Mouse (Mus musculus): ENCODE results near the gene Nav1. TPM values are rescaled to one million over a fixed set of nuclear protein-coding genes. Genes with fewer than 3 reads are reported as not detected.

The Nav1 gene
- 3.2 TPM in 2 replicates for polyA plus RNA-seq (2016; fragmentation: Nextera tagmentation; extraction: Ambion mirVana)

DNA sequence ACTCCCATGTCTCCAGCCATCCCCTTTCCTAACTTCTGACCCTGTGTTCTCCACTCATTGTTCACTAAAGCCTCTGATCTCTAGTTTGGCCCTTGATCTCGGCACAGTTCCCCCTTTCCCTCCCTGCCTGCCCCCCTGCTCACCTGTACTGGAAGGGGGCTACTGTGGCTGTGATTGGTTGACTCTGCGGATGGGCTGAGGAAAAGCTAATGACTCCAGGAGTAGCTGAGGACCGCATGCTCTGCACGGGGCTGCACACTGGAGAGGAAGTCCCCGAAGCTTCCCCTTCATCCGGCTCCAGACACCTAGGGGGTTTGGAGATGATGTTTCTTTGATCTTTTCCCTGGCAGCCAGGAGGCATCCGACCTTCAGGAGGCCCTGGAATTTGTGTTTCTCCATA lies at the start of gene Nav1:
Gene Nav1, minus strand, starts transcription at position 277 of the 400 bp plus-strand sequence.
- Histone ChIP-seq H3K27me3 (replicated peaks) (no peaks in the 10 kb centered on the region), H3K4me1 (no peaks in the 10 kb centered on the region), H3K36me3 (no peaks in the 10 kb centered on the region), H3K4me2 (no peak within 1 kb of the TSS), H3K27ac (no peak within 1 kb of the TSS), H3K9me3 (replicated peaks) (no peaks in the 10 kb centered on the region), H3K9ac (no peak within 1 kb of the TSS), H3K4me3 (no peak within 1 kb of the TSS)
- 56% methylated on average over 7 of the region's 7 CpGs for WGBS (ENCODE audit: insufficient replicate concordance)
- ATAC-seq = no peak

GRCm38 (mm10) chr1:135653909-135654308 lies 46.8 kb upstream of the Nav1 start:
- H3K4me3 ChIP-seq = no peak overlapping the region
- WGBS (ENCODE audit: insufficient replicate concordance) = 70% methylated on average over 6 of the region's 6 CpGs
- no peak overlapping the region for H3K9ac ChIP-seq
- H3K4me2 ChIP-seq = no peak overlapping the region
- ATAC-seq = no peak
- no peaks in the 10 kb centered on the region for H3K27me3 ChIP-seq (replicated peaks)
- no peaks in the 10 kb centered on the region for H3K36me3 ChIP-seq
- 0 out of 2 replicates have a peak, but pooled peaks cover 6% of the 10 kb centered on the region for H3K9me3 ChIP-seq (replicated peaks)
- H3K4me1 ChIP-seq = 0 out of 2 replicates have a peak, but pooled peaks cover under 1% of the 10 kb centered on the region
- no peak overlapping the region for H3K27ac ChIP-seq

DNA sequence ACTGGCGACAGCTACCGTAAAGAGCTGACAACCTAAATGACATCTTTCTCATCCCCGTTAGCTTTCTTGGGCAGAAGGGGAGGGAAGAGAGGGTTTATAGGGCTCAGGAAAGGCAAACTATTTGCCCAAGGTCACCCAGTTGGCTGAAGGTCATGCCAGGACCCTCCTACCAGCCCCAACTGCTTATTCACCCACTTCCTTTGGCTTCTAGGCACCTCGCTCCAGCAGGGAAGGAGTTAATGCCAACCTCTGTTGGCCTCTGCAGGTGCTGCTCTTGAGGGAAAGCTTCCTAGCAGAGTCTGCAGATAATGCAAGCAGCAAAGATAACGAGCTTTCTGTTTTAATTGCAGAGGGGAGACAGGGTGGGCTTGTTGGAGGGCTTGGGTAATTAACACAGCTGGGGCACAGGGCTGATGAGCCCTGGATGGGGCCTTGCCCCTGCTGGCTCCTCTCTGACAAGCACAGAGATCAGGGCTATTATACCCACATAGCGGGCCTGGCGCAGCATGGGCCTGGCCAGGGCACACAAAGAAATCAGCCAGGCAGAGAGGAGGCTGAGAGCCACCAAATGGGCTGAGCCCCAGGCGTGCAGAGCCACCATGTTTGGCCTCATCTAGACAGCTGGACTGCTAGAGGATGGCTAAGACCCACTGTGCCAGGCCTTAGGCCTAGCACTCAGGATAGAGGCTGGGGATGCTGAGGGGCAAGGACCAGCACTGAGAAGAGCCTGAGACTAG lies 38.5 kb upstream of the Nav1 start:
- Histone ChIP-seq H3K4me3 (no peak overlapping the region), H3K4me2 (no peak overlapping the region), H3K9me3 (replicated peaks) (no peaks in the 10 kb centered on the region), H3K27ac (no peak overlapping the region), H3K36me3 (no peaks in the 10 kb centered on the region), H3K27me3 (replicated peaks) (no peaks in the 10 kb centered on the region), H3K4me1 (no peaks in the 10 kb centered on the region), H3K9ac (no peak overlapping the region)
- WGBS (ENCODE audit: insufficient replicate concordance) = 70% methylated on average over 8 of the region's 8 CpGs
- ATAC-seq = no peak

DNA sequence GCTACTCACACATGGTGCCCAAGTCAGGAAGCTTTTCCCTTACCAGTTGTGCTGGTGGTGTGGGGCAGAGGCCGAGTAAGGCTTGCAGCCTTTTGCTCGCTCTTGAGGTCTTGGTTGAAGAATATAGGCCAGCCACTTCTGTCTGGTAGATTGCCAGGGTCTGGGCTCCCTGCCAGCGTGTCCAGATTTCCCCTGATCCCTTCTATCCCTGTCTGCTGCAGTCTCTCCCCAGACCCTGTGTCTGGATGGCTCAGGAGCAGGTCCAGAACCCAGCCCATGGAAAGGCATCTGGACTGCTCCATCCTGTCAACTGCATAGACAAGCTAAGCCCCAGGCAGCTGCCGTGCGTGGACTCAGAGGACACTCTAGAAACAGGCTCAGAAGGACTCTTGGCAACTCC lies 37.0 kb upstream of the Nav1 start:
- 64% methylated on average over 5 of the region's 5 CpGs for WGBS (ENCODE audit: insufficient replicate concordance)
- Histone ChIP-seq H3K4me2 (no peak overlapping the region), H3K27me3 (replicated peaks) (no peaks in the 10 kb centered on the region), H3K36me3 (no peaks in the 10 kb centered on the region), H3K9me3 (replicated peaks) (no peaks in the 10 kb centered on the region), H3K4me3 (no peak overlapping the region), H3K27ac (no peak overlapping the region), H3K9ac (no peak overlapping the region), H3K4me1 (no peaks in the 10 kb centered on the region)
- no peak for ATAC-seq

DNA sequence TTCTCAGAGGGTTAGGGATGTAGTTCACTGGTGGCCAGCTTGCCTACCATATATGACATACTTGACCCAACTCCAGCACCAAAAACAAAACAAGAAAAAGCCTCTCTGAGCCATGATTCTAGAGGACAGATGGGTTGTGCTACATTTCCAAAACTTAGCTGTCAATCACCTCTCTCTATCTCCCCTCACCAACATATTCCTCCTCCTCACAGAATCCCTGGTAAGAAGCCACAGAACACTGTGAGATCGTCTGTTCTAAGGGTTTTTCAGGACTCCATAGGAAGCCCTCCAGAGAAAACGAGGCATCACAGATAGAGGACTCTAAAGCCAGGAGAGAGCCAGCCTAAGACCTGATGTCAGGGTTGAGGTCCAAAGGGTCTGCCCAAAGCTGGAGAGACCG lies 36.6 kb upstream of the Nav1 start:
- Histone ChIP-seq H3K4me3 (no peak overlapping the region), H3K27me3 (replicated peaks) (no peaks in the 10 kb centered on the region), H3K9me3 (replicated peaks) (no peaks in the 10 kb centered on the region), H3K9ac (no peak overlapping the region), H3K4me2 (no peak overlapping the region), H3K27ac (no peak overlapping the region), H3K36me3 (no peaks in the 10 kb centered on the region), H3K4me1 (no peaks in the 10 kb centered on the region)
- 55% methylated on average over 3 of the region's 3 CpGs for WGBS (ENCODE audit: insufficient replicate concordance)
- no peak for ATAC-seq

DNA sequence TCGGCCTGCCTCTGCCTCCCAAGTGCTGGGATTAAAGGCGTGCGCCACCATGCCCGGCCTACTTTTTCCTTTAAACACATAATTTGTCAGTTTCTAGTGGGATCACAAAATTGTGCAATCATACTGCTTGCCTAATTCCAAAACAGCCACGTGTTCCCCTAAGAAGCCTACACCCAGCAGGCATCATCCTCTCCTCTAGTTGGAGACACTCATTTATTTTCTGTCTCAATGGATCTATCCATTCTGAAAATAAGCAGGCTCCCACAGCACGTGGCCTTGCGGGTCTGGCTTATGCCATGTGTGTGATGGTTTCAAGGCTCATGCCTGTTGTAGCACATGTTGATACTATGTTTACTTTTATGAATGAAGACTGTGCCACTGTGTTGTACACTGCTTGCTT lies 32.8 kb upstream of the Nav1 start:
- Histone ChIP-seq H3K9me3 (replicated peaks) (no peaks in the 10 kb centered on the region), H3K4me2 (no peak overlapping the region), H3K27me3 (replicated peaks) (no peaks in the 10 kb centered on the region), H3K27ac (no peak overlapping the region), H3K4me3 (no peak overlapping the region), H3K4me1 (no peaks in the 10 kb centered on the region), H3K9ac (no peak overlapping the region), H3K36me3 (no peaks in the 10 kb centered on the region)
- WGBS (ENCODE audit: insufficient replicate concordance) = 74% methylated on average over 7 of the region's 7 CpGs
- no peak for ATAC-seq

DNA sequence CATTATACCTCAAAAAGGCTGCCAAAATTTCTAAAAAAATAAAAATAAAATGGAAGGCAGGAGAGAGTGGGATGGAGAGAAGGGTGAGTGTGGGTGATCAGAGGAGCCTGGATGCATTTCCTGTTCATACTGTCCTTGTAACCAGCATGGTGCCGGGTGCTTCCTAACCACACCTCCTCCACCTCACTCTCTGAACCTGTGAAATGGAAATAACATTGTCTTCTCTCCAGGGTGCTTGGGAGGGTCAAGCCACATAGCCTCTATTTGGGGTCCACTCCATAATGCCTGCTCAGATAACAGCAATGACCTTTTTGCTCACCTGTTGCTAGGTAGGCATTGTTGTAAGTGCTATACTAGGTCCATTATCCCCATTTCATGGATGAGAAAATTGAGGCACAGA lies 32.0 kb upstream of the Nav1 start:
- no peak overlapping the region for H3K9ac ChIP-seq
- no peaks in the 10 kb centered on the region for H3K9me3 ChIP-seq (replicated peaks)
- ATAC-seq = no peak
- H3K4me3 ChIP-seq = no peak overlapping the region
- 65% methylated on average over 1 of the region's 1 CpGs for WGBS (ENCODE audit: insufficient replicate concordance)
- H3K4me1 ChIP-seq = no peaks in the 10 kb centered on the region
- H3K36me3 ChIP-seq = no peaks in the 10 kb centered on the region
- H3K4me2 ChIP-seq = no peak overlapping the region
- no peak overlapping the region for H3K27ac ChIP-seq
- no peaks in the 10 kb centered on the region for H3K27me3 ChIP-seq (replicated peaks)

- no peak overlapping the region for H3K4me3 ChIP-seq
- H3K36me3 ChIP-seq = no peaks in the 10 kb centered on the region
- H3K27me3 ChIP-seq (replicated peaks) = no peaks in the 10 kb centered on the region
- no peak overlapping the region for H3K4me2 ChIP-seq
- no peaks in the 10 kb centered on the region for H3K9me3 ChIP-seq (replicated peaks)
- WGBS (ENCODE audit: insufficient replicate concordance) = 20% methylated on average over 3 of the region's 3 CpGs
- no peak for ATAC-seq
- H3K27ac ChIP-seq = no peak overlapping the region
- H3K4me1 ChIP-seq = 0 out of 2 replicates have a peak, but pooled peaks cover under 1% of the 10 kb centered on the region
- H3K9ac ChIP-seq = no peak overlapping the region
These were observed 30.5 kb upstream of the Nav1 start for GRCm38 (mm10) chr1:135637574-135638008.

- no peak overlapping the region for H3K4me3 ChIP-seq
- H3K9ac ChIP-seq = no peak overlapping the region
- WGBS (ENCODE audit: insufficient replicate concordance) = 60% methylated on average over 6 of the region's 6 CpGs
- H3K4me2 ChIP-seq = no peak overlapping the region
- no peaks in the 10 kb centered on the region for H3K27me3 ChIP-seq (replicated peaks)
- no peaks in the 10 kb centered on the region for H3K9me3 ChIP-seq (replicated peaks)
- H3K36me3 ChIP-seq = no peaks in the 10 kb centered on the region
- peaks cover 15% of the 10 kb centered on the region for H3K4me1 ChIP-seq
- ATAC-seq = no peak
- no peak overlapping the region for H3K27ac ChIP-seq
These were observed 29.0 kb upstream of the Nav1 start for GRCm38 (mm10) chr1:135636111-135636511.

DNA sequence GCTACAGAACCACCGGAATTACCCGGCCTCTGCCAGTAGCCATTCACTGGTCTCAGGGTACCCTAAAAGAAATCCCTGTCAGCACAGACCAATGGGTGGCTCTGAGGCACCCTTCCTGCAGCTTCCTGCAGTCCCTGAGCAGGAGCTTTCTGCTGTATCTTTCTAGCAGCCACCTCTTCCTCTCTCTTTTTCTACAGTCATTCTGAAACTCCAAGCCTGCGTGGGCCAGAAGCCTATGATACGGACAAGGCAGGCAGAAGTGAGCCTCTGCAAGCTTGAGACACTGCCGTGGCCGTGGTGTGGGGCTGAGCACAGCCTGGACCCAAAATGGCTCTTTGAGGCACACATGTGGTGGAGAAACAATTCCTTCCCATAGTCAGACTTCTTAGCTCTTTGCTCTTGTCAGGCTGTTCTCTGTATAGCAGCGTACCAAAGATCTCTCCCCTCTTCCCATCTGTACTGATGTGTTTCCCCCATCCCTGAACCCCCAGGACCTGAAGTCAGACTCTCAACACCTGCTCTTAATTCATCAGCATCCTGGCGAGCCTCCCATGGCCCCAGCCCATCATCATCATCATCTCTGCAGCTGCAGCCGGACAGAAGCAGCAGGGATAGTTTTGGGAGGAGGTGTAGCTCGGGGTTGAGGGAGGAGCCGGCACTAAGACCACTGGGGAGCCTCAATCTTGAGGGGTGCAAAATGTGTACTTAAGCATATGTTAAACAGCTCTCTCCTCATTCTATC lies 28.4 kb upstream of the Nav1 start:
- no peak for ATAC-seq
- H3K4me3 ChIP-seq = no peak overlapping the region
- H3K27ac ChIP-seq = no peak overlapping the region
- no peaks in the 10 kb centered on the region for H3K36me3 ChIP-seq
- 54% methylated on average over 11 of the region's 11 CpGs for WGBS (ENCODE audit: insufficient replicate concordance)
- H3K4me2 ChIP-seq = no peak overlapping the region
- no peaks in the 10 kb centered on the region for H3K27me3 ChIP-seq (replicated peaks)
- no peak overlapping the region for H3K9ac ChIP-seq
- peaks cover 17% of the 10 kb centered on the region for H3K4me1 ChIP-seq
- H3K9me3 ChIP-seq (replicated peaks) = no peaks in the 10 kb centered on the region

DNA sequence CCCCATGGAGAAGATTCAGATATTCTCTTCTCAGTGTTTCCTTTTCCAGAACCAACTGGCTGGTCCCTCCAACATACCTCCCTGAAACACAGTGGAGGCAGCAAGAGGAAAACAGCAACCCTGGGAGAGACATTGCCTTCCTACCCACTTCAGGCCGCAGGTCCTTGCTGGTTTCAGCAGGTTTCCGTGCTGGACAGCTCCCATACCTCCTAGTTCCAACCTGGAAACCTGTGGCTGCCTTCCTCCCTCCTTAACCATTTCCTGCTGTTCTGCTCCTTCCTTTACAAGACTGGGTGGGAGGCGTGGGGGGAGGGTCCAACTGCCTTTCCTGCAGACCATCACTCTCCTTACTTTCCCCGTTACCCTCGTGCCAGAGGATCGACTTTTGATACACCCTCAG lies 27.7 kb upstream of the Nav1 start:
- no peak overlapping the region for H3K4me3 ChIP-seq
- H3K27ac ChIP-seq = no peak overlapping the region
- H3K27me3 ChIP-seq (replicated peaks) = no peaks in the 10 kb centered on the region
- ATAC-seq = no peak
- no peak overlapping the region for H3K4me2 ChIP-seq
- H3K9ac ChIP-seq = no peak overlapping the region
- peaks cover 17% of the 10 kb centered on the region for H3K4me1 ChIP-seq
- 30% methylated on average over 6 of the region's 6 CpGs for WGBS (ENCODE audit: insufficient replicate concordance)
- no peaks in the 10 kb centered on the region for H3K36me3 ChIP-seq
- no peaks in the 10 kb centered on the region for H3K9me3 ChIP-seq (replicated peaks)

DNA sequence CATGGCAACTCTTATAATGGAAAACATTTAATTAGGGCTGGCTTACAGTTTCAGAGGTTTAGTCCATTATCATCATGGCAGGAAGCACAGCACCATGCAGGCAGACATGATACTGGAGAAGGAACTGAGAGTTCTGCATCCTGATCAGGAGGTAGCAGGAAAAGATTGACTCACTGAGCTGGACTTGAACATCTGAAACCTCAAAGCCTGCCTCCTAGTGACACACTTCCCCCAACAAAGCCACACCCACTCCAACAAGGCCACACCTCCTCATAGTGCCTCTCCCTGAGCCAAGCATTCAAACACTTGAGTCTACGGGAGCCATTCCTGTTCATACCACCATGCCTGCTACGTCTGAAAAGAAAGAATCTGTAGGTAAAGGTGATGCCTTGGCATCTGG lies 26.8 kb upstream of the Nav1 start:
- no peak overlapping the region for H3K4me3 ChIP-seq
- H3K36me3 ChIP-seq = no peaks in the 10 kb centered on the region
- 80% methylated on average over 2 of the region's 2 CpGs for WGBS (ENCODE audit: insufficient replicate concordance)
- no peak overlapping the region for H3K9ac ChIP-seq
- H3K27ac ChIP-seq = no peak overlapping the region
- H3K4me2 ChIP-seq = no peak overlapping the region
- H3K9me3 ChIP-seq (replicated peaks) = no peaks in the 10 kb centered on the region
- no peaks in the 10 kb centered on the region for H3K27me3 ChIP-seq (replicated peaks)
- ATAC-seq = no peak
- H3K4me1 ChIP-seq = peaks cover 17% of the 10 kb centered on the region

Data from liver, embryonic 12.5 days (tissue).